Mouse (Mus musculus): ENCODE results near the gene Gm6588. TPM values are rescaled to one million over a fixed set of nuclear protein-coding genes. Genes with fewer than 3 reads are reported as not detected.

Gene Gm6588
- polyA plus RNA-seq, 2 experiments, result not detected

GRCm38 (mm10) chr5:112466331-112466730 lies 17.1 kb downstream of the Gm6588 start:
- Histone ChIP-seq H3K27me3 (ENCODE audit: control insufficient read depth, insufficient read depth, low read length) (no peaks in the 10 kb centered on the region), H3K9ac (ENCODE audit: low read depth, low read length, severe bottlenecking) (no peak overlapping the region), H3K4me2 (replicated peaks; ENCODE audit: low read depth, low read length, severe bottlenecking) (no peak overlapping the region), H3K27ac (replicated peaks; ENCODE audit: low read depth, low read length) (no peak overlapping the region), H3K9me3 (ENCODE audit: control insufficient read depth, low read length) (no peaks in the 10 kb centered on the region), H3K4me3 (replicated peaks; ENCODE audit: low read length) (no peak overlapping the region), H3K4me1 (ENCODE audit: control insufficient read depth, insufficient read depth, low read length) (no peaks in the 10 kb centered on the region), H3K36me3 (ENCODE audit: control insufficient read depth, insufficient read depth, low read length) (no peaks in the 10 kb centered on the region)
- no peak for TF ChIP-seq POLR2A (IDR thresholded peaks at IDR 0.05; ENCODE audit: borderline replicate concordance, extremely low read depth, insufficient read depth, insufficient read length)
- WGBS, result 59% methylated on average over 6 of the region's 6 CpGs
- ATAC-seq (ENCODE audit: low FRiP score, low read depth) (no peak), DNase-seq (ENCODE audit: low spot score) (peak; percentile 37)

DNA sequence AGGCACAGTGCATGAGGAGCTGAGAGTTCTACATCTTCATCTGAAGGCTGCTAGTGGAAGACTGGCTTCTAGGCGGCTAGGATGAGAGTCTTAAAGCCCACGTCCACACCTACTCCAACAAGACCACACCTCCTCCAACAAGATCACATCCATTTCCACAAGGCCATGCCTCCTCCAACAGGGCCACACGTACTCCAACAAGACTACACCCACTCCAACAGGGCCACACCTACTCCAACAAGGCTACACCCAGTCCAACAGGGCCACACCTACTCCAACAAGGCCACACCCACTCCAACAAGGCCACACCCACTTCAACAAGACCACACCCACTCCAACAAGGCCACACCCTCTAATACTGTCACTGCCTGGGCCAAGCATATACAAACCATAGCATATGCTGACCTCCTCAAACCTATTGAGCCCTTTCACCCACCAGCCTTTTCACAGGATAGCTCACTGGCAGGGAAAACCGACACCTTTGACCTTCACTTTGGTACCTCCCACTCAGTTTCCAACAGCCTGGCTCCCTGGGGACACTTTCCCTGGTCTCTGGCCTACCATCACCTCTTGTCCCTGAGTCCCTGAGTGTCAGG lies 19.9 kb downstream of the Gm6588 start:
- no peak overlapping the region for H3K9ac ChIP-seq (ENCODE audit: low read depth, low read length, severe bottlenecking)
- ATAC-seq (ENCODE audit: low FRiP score, low read depth) (no peak), DNase-seq (ENCODE audit: low spot score) (no peak)
- TF ChIP-seq POLR2A (IDR thresholded peaks at IDR 0.05; ENCODE audit: borderline replicate concordance, extremely low read depth, insufficient read depth, insufficient read length), result no peak
- no peak overlapping the region for H3K27ac ChIP-seq (replicated peaks; ENCODE audit: low read depth, low read length)
- H3K36me3 ChIP-seq (ENCODE audit: control insufficient read depth, insufficient read depth, low read length), result no peaks in the 10 kb centered on the region
- 0 out of 2 replicates have a peak, but pooled peaks cover 2% of the 10 kb centered on the region for H3K4me1 ChIP-seq (ENCODE audit: control insufficient read depth, insufficient read depth, low read length)
- no peaks in the 10 kb centered on the region for H3K27me3 ChIP-seq (ENCODE audit: control insufficient read depth, insufficient read depth, low read length)
- H3K9me3 ChIP-seq (ENCODE audit: control insufficient read depth, low read length), result no peaks in the 10 kb centered on the region
- H3K4me3 ChIP-seq (replicated peaks; ENCODE audit: low read length), result no peak overlapping the region
- H3K4me2 ChIP-seq (replicated peaks; ENCODE audit: low read depth, low read length, severe bottlenecking), result no peak overlapping the region
- 67% methylated on average over 4 of the region's 4 CpGs for WGBS

GRCm38 (mm10) chr5:112470144-112470543 lies 20.9 kb downstream of the Gm6588 start:
- Histone ChIP-seq H3K27me3 (ENCODE audit: control insufficient read depth, insufficient read depth, low read length) (no peaks in the 10 kb centered on the region), H3K9ac (ENCODE audit: low read depth, low read length, severe bottlenecking) (no peak overlapping the region), H3K27ac (replicated peaks; ENCODE audit: low read depth, low read length) (no peak overlapping the region), H3K4me3 (replicated peaks; ENCODE audit: low read length) (no peak overlapping the region), H3K36me3 (ENCODE audit: control insufficient read depth, insufficient read depth, low read length) (no peaks in the 10 kb centered on the region), H3K9me3 (ENCODE audit: control insufficient read depth, low read length) (no peaks in the 10 kb centered on the region), H3K4me1 (ENCODE audit: control insufficient read depth, insufficient read depth, low read length) (0 out of 2 replicates have a peak, but pooled peaks cover 2% of the 10 kb centered on the region), H3K4me2 (replicated peaks; ENCODE audit: low read depth, low read length, severe bottlenecking) (no peak overlapping the region)
- WGBS, result 75% methylated on average over 6 of the region's 6 CpGs
- DNase-seq (ENCODE audit: low spot score) (no peak), ATAC-seq (ENCODE audit: low FRiP score, low read depth) (no peak)
- no peak for TF ChIP-seq POLR2A (IDR thresholded peaks at IDR 0.05; ENCODE audit: borderline replicate concordance, extremely low read depth, insufficient read depth, insufficient read length)

DNA sequence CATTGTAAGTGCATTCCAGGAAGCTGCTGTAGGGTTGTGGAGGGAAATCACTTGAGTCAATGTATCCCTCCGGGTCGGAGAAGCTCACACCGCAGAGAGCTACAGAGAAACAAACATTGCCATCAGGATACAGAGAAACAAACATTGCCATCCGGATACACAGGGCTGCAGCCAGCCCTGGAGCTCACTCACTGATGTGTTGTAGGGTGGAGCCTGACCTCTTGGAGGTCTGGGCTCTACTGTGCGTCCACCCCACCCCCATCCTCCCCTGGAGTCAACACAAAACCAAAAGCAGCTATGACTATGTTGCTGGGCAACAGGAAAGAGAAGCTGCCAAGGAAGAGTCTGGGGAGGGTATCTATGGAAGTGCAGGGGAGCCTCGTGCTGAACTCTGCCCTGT lies 24.2 kb downstream of the Gm6588 start:
- TF ChIP-seq POLR2A (IDR thresholded peaks at IDR 0.05; ENCODE audit: borderline replicate concordance, extremely low read depth, insufficient read depth, insufficient read length), result no peak
- H3K4me3 ChIP-seq (replicated peaks; ENCODE audit: low read length), result no peak overlapping the region
- DNase-seq (ENCODE audit: low spot score) (no peak), ATAC-seq (ENCODE audit: low FRiP score, low read depth) (no peak)
- no peaks in the 10 kb centered on the region for H3K9me3 ChIP-seq (ENCODE audit: control insufficient read depth, low read length)
- no peaks in the 10 kb centered on the region for H3K27me3 ChIP-seq (ENCODE audit: control insufficient read depth, insufficient read depth, low read length)
- no peak overlapping the region for H3K27ac ChIP-seq (replicated peaks; ENCODE audit: low read depth, low read length)
- H3K9ac ChIP-seq (ENCODE audit: low read depth, low read length, severe bottlenecking), result no peak overlapping the region
- WGBS, result 55% methylated on average over 6 of the region's 6 CpGs
- 0 out of 2 replicates have a peak, but pooled peaks cover 2% of the 10 kb centered on the region for H3K4me1 ChIP-seq (ENCODE audit: control insufficient read depth, insufficient read depth, low read length)
- H3K4me2 ChIP-seq (replicated peaks; ENCODE audit: low read depth, low read length, severe bottlenecking), result no peak overlapping the region
- H3K36me3 ChIP-seq (ENCODE audit: control insufficient read depth, insufficient read depth, low read length), result no peaks in the 10 kb centered on the region

DNA sequence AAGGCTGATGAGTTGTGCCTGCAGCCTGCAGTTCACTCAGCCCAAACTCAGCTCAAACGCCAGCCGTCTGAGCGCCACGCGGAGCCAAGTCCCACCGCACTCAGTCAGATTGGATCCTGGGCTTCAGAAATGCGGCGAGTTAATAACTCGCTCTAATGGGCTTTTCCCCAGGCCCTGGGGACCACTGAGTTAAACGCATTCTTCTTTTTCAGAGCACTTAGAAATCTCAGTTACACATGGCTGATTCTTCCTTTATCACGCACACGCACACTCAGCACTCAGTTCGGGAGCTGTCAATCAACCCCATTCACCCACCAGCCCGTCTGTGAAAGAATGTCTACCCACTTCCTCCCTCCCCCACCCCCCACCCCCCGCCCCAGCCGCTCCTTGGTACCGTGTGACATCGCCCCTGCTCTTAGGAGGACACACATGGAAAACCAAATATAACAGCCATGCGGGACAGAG lies 32.8 kb downstream of the Gm6588 start:
- ATAC-seq (ENCODE audit: low FRiP score, low read depth) (no peak), DNase-seq (ENCODE audit: low spot score) (no peak)
- WGBS, result 31% methylated on average over 19 of the region's 19 CpGs
- no peak for TF ChIP-seq POLR2A (IDR thresholded peaks at IDR 0.05; ENCODE audit: borderline replicate concordance, extremely low read depth, insufficient read depth, insufficient read length)
- no peak overlapping the region for H3K9ac ChIP-seq (ENCODE audit: low read depth, low read length, severe bottlenecking)
- H3K9me3 ChIP-seq (ENCODE audit: control insufficient read depth, low read length), result no peaks in the 10 kb centered on the region
- no peak overlapping the region for H3K4me2 ChIP-seq (replicated peaks; ENCODE audit: low read depth, low read length, severe bottlenecking)
- no peaks in the 10 kb centered on the region for H3K36me3 ChIP-seq (ENCODE audit: control insufficient read depth, insufficient read depth, low read length)
- no peaks in the 10 kb centered on the region for H3K4me1 ChIP-seq (ENCODE audit: control insufficient read depth, insufficient read depth, low read length)
- H3K27ac ChIP-seq (replicated peaks; ENCODE audit: low read depth, low read length), result no peak overlapping the region
- no peak overlapping the region for H3K4me3 ChIP-seq (replicated peaks; ENCODE audit: low read length)
- no peaks in the 10 kb centered on the region; the same call in 1 of the 2 replicates for H3K27me3 ChIP-seq (ENCODE audit: control insufficient read depth, insufficient read depth, low read length)
